Mouse (Mus musculus) stomach, postnatal 0 days (tissue): Measurements from ENCODE around the gene Ctu1. TPM values are rescaled to one million over a fixed set of nuclear protein-coding genes. Genes with fewer than 3 reads are reported as not detected.

Source experiments
- ATAC-seq: fragments of 200-750 bp; cut with Nextera tagmentation; 2 replicates; pipeline ENCODE4 v1.8.0; 2017; ENCODE audit not compliant: low FRiP score, low TSS enrichment
- DNase-seq: peaks from one replicate; pipeline ENCODE4 v3.0.0-alpha.2; 2016; ENCODE audit warnings: low spot score
- H3K27ac ChIP-seq: fragments of 300-500 bp; sonication (generic); replicated peaks from 2 replicates; pipeline ENCODE4 v1.5.1; 2014; ENCODE audit warnings: mild to moderate bottlenecking, control low read depth
- H3K27me3 ChIP-seq: fragments of 300-500 bp; sonication (generic); 2 replicates; pipeline ENCODE4 v1.6.1; 2014; ENCODE audit warnings: low read length; ENCODE audit not compliant: control insufficient read depth, insufficient read depth
- H3K36me3 ChIP-seq: fragments of 300-500 bp; sonication (generic); 2 replicates; pipeline ENCODE4 v1.6.1; 2014; ENCODE audit warnings: low read length, mixed read lengths; ENCODE audit not compliant: control insufficient read depth, insufficient read depth
- H3K4me1 ChIP-seq: fragments of 300-500 bp; sonication (generic); replicated peaks from 2 replicates; pipeline ENCODE4 v1.6.1; 2014; ENCODE audit warnings: antibody characterized with exemption; ENCODE audit not compliant: control insufficient read depth, insufficient read depth
- H3K4me2 ChIP-seq: fragments of 300-500 bp; sonication (generic); replicated peaks from 2 replicates; pipeline ENCODE4 v1.6.1; 2014; ENCODE audit warnings: low read depth, mild to moderate bottlenecking, control low read depth, moderate library complexity
- H3K4me3 ChIP-seq: fragments of 300-500 bp; sonication (generic); 2 replicates; pipeline ENCODE4 v1.5.1; 2014; ENCODE audit warnings: low read depth, low read length, control low read depth
- H3K9ac ChIP-seq: fragments of 300-500 bp; sonication (generic); 2 replicates; pipeline ENCODE4 v1.6.1; 2014; ENCODE audit warnings: mild to moderate bottlenecking, low read length, control low read depth, mixed read lengths
- H3K9me3 ChIP-seq: fragments of 300-500 bp; sonication (generic); 2 replicates; pipeline ENCODE4 v1.6.1; 2016; ENCODE audit warnings: low read length; ENCODE audit not compliant: control insufficient read depth
- CTCF ChIP-seq: IDR thresholded peaks from 2 replicates; pipeline ENCODE4 v1.5.1; 2016; ENCODE audit warnings: antibody characterized with exemption, low read depth, mild to moderate bottlenecking, moderate library complexity
- EP300 ChIP-seq: optimal IDR thresholded peaks from 2 replicates; pipeline ENCODE3; 2016; ENCODE audit warnings: antibody characterized with exemption
- WGBS: fragments of 180-500 bp; shearing (Covaris S2); extraction: QIAGEN DNeasy Blood & Tissue Kit; methylation state at CpG from one replicate; pipeline ENCODE4 v1.1.7; 2014; 5-methylcytosine and 5-hydroxymethylcytosine counted together
- polyA plus RNA-seq: library from polyadenylated mRNA; unstranded; fragments of >200 nt; fragmentation: Nextera tagmentation; extraction: Ambion mirVana; gene quantifications from 2 replicates; pipeline ENCODE4 v1.2.1, GENCODE M21; 2015

Gene Ctu1
- polyA plus RNA-seq, 1 experiment from 2014 or later = 8.5 TPM

DNA sequence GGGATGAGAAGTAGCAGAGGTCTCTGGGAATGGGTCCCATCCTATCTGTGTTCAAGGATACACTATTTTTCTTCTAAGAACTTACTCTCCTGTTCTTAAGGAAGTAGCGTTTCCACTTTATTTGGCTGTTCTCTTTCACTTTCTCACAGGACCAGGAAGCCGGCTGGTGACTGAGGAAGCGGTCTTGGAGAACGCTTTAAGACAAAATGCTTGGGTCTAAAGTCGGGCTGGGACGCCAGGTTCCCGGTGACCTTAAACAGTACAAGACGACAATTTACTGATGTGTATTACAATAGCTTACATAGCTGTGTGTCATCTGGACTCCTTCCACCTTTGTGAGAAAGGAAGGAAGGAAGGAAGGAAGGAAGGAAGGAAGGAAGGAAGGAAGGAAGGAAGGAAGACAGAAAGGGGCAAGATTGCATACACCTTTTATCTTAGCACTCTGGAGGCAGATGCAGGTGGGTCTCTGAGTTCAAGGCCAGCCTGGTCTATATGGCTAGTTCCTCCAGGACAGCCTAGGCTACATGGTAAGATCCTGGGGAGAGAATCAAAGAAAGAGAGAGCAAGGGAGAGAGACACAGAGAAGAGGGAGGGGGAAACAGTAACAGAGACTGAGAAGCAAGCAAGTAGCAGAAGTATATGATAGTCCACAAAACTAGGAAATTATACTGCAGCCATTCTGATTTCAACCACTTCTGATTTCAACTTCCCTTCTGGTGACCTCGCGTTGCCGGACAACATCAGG lies 580 bp upstream of the Ctu1 start:
- no peak for TF ChIP-seq EP300
- no peak for TF ChIP-seq CTCF
- peak overlapping the region; percentile 56; the same call in 1 of the 2 replicates for H3K27ac ChIP-seq
- H3K9ac ChIP-seq = peak overlapping the region; percentile 35; the same call in 1 of the 2 replicates
- 59% methylated on average over 11 of the region's 11 CpGs for WGBS
- ATAC-seq (no peak; the same call in 1 of the 2 replicates), DNase-seq (no peak)
- H3K4me1 ChIP-seq = 0 out of 2 replicates have a peak, but pooled peaks cover 6% of the 10 kb centered on the region
- peaks cover 10% of the 10 kb centered on the region for H3K36me3 ChIP-seq
- no peaks in the 10 kb centered on the region for H3K9me3 ChIP-seq
- H3K27me3 ChIP-seq = no peaks in the 10 kb centered on the region
- H3K4me3 ChIP-seq = peak overlapping the region; percentile 64
- H3K4me2 ChIP-seq = peak overlapping the region; percentile 76

DNA sequence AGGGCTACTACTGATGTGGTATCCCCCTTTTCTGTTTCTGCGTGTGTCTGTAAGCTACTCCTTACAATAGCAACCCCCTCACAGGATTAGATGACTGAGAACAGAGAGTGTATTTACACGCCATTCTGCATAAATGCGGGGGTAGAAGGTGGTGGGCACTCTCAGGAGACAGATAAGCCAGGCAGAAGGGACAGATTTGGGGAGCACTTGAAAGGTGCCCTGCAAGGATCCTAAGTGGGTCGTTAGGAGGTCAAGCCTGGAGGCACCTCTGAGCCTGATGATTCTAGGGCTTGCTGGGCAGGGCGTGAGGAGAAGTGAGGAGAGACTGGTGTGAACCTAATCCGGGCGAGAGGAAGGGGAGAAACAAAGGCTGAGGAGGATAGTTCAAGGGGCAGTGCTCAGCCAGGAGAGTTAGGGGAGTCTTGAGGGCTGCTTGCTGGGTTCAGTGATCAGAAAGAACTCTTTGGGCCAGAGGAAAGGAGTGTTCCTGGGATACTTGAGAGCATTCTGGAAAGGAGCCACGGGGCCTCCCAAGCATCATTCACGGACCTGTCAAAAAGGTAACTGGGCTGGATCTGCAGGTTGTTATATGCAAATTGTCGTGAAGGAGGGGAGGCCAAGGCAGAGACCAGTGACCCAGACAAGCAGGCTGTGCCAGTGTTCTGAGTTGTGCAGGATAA lies 905 bp downstream of the Ctu1 start:
- peak; percentile 62 for DNase-seq
- WGBS = 4% methylated on average over 10 of the region's 10 CpGs

DNA sequence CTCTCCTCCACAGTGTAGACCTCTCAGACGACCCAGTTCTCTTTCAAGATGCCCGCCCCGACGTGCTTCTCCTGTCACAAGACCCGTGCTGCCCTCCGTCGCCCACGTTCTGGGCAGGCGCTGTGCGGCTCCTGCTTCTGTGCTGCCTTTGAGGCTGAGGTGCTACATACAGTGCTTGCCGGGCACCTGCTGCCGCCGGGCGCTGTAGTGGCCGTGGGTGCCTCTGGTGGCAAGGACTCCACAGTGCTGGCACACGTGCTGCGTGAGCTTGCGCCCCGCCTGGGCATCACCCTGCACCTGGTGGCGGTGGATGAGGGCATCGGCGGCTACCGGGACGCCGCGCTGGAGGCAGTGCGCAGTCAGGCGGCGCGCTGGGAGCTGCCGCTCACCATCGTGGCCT lies 3.3 kb downstream of the Ctu1 start:
- no peak for ATAC-seq

More for the DNA sequence above, 905 bp downstream of the Ctu1 start:
- Histone ChIP-seq H3K27me3 (no peaks in the 10 kb centered on the region), H3K4me3 (peak overlapping the region; percentile 64), H3K9ac (peak overlapping the region; percentile 73), H3K9me3 (no peaks in the 10 kb centered on the region), H3K27ac (peak overlapping the region; percentile 82), H3K36me3 (peaks cover 21% of the 10 kb centered on the region), H3K4me2 (peak overlapping the region; percentile 76), H3K4me1 (0 out of 2 replicates have a peak, but pooled peaks cover 6% of the 10 kb centered on the region)
- no peak for ATAC-seq
- TF ChIP-seq EP300 (peak; percentile 68), CTCF (no peak)

GRCm38 (mm10) chr7:43678517-43678916 lies 6.7 kb downstream of the Ctu1 start:
- no peaks in the 10 kb centered on the region for H3K27me3 ChIP-seq
- peaks cover 21% of the 10 kb centered on the region for H3K36me3 ChIP-seq
- ATAC-seq (no peak), DNase-seq (peak; percentile 56)
- no peaks in the 10 kb centered on the region for H3K4me1 ChIP-seq
- no peak overlapping the region for H3K4me2 ChIP-seq
- H3K4me3 ChIP-seq = no peak overlapping the region
- no peak overlapping the region for H3K27ac ChIP-seq
- no peak overlapping the region for H3K9ac ChIP-seq
- TF ChIP-seq CTCF = peak; percentile 74
- TF ChIP-seq EP300 = no peak
- H3K9me3 ChIP-seq = no peaks in the 10 kb centered on the region

More for the DNA sequence above, 3.3 kb downstream of the Ctu1 start:
- Histone ChIP-seq H3K36me3 (peaks cover 21% of the 10 kb centered on the region), H3K27me3 (no peaks in the 10 kb centered on the region), H3K27ac (no peak overlapping the region), H3K9ac (no peak overlapping the region), H3K4me2 (no peak overlapping the region), H3K4me3 (no peak overlapping the region), H3K4me1 (0 out of 2 replicates have a peak, but pooled peaks cover 6% of the 10 kb centered on the region), H3K9me3 (no peaks in the 10 kb centered on the region)
- no peak for DNase-seq
- no peak for TF ChIP-seq EP300
- TF ChIP-seq CTCF = no peak
- WGBS = 92% methylated on average over 32 of the region's 32 CpGs

- Histone ChIP-seq H3K9ac (no peak overlapping the region), H3K4me1 (no peaks in the 10 kb centered on the region), H3K9me3 (no peaks in the 10 kb centered on the region), H3K27me3 (no peaks in the 10 kb centered on the region), H3K4me2 (no peak overlapping the region), H3K4me3 (no peak overlapping the region), H3K27ac (no peak overlapping the region), H3K36me3 (peaks cover 13% of the 10 kb centered on the region)
- ATAC-seq = peak; percentile 41; the same call in 1 of the 2 replicates
- 19% methylated on average over 5 of the region's 5 CpGs for WGBS
- DNase-seq = peak; percentile 68
- no peak for TF ChIP-seq EP300
- peak; percentile 93 for TF ChIP-seq CTCF
These were observed 9.1 kb downstream of the Ctu1 start for GRCm38 (mm10) chr7:43680960-43681359.
